Mouse (Mus musculus) lung, postnatal 0 days (tissue): Measurements from ENCODE around the gene Rnaseh2b.

Source experiments
- CTCF ChIP-seq: IDR thresholded peaks from 2 replicates; pipeline ENCODE4 v1.5.1; 2016; ENCODE audit warnings: antibody characterized with exemption, mild to moderate bottlenecking
- EP300 ChIP-seq: IDR thresholded peaks from 2 replicates; pipeline ENCODE4 v1.6.1; 2016; ENCODE audit warnings: antibody characterized with exemption, mild to moderate bottlenecking, control low read depth

DNA sequence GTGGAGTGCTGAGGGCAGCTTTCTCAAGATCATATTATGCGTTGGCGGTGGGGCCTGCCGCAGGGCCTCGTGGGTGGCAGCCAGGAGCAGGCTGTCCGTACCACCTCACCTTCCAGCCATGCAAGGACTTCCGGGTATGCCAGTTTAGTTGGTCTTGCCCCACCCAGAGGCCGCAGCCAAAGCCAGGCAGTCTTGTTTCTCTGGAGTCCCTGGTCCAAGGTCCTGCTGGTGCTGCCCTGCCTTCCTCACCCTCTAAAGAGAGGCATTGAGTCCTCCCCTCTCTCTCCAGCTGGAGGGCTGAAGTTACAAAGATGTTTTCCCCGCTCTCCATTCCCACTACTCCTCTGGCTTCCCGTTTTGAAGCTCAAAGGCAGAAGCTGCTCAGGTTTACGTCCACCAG is 43.6 kb upstream of the Rnaseh2b start:
- TF ChIP-seq CTCF (no peak), EP300 (no peak)
